Mouse (Mus musculus) bone marrow macrophage, adult 2 months (primary cell): ENCODE measurements at regions not wholly inside any gene's neighbourhood (a gene's known extent, or its start where the extent isn't known, plus 50 kb on each side); places are given as distances from the start of the nearest gene placed in this dataset.
A peak's percentile ranks its signal among the peaks of the same experiment; 100 is the strongest.

Source experiments
- CTCF ChIP-seq: IDR thresholded peaks from 2 replicates; pipeline ENCODE4 v1.5.1; 2012; ENCODE audit warnings: low read depth, mild to moderate bottlenecking, low read length, moderate library complexity
- POLR2A ChIP-seq: IDR thresholded peaks from 2 replicates; pipeline ENCODE4 v1.6.1; 2012; ENCODE audit warnings: mild to moderate bottlenecking, low read depth, low read length, borderline replicate concordance

DNA sequence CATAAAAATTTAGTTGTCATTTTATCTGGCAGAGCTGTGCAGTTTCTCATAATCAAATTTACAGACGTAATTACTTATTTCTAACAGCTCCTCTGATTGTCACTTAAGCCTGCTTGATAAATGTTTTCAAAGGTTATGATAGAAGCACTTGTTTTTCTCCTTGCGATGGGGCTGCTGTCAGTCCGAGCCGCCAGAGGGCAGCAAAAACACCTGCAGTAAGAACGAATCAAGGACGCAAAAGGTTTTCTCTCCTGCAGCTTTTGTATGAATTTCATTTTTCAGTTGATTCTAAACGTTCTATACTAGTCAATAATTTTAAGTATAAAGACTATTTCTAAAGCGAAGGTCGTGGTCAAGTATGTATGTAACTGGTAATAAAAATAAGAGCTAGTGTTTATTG is 166.1 kb downstream of the AI429214 start:
- TF ChIP-seq CTCF (peak; percentile 62), POLR2A (no peak)
